Mouse (Mus musculus) gastrocnemius, postnatal 36 days (tissue): ENCODE results near the gene Efcab2. TPM values are rescaled to one million over a fixed set of nuclear protein-coding genes. Genes with fewer than 3 reads are reported as not detected.

ENCODE experiments used
- DNase-seq, 2 experiments: peaks; one replicate each; pipeline ENCODE4 v3.0.0; 2022
- intact Hi-C: fragments of 180-260 bp; cut with DNase I; formaldehyde crosslinking; loops from one replicate; pipeline ENCODE4 v1.15.1; 2025
- total RNA-seq, 2 experiments: library from RNA; stranded (reverse); gene quantifications; 2 replicates each; pipeline ENCODE4 v1.2.3; 2021

Efcab2 gene
- total RNA-seq, 2 experiments from 2014 or later, result 11.4 to 11.7 TPM

GRCm38 (mm10) chr1:178463712-178464111, 57.8 kb downstream of the Efcab2 start:
- intact Hi-C loops, result no loop called here
- peak; percentile 61 to 62 for DNase-seq

DNA sequence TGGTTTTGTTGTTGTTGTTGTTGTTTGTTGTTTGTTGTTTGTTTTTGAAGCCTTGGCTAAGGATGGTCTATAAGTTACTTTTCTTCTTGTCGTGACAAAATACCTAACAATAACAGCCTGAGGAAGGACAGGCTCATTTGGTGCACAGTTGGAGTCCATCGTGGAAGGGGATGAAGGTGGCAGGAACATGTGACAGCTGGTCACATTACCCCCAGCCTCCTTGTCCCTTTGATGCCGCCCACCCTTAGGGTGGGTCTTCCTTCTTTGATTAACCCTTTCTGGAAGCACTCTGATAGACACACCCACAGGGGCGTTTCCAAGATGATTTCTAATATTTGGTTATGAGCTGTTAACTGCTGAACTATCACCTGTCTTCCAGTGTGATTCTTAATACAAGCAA, 58.3 kb downstream of the Efcab2 start:
- DNase-seq, result no peak
- intact Hi-C loops, result no loop called here

DNA sequence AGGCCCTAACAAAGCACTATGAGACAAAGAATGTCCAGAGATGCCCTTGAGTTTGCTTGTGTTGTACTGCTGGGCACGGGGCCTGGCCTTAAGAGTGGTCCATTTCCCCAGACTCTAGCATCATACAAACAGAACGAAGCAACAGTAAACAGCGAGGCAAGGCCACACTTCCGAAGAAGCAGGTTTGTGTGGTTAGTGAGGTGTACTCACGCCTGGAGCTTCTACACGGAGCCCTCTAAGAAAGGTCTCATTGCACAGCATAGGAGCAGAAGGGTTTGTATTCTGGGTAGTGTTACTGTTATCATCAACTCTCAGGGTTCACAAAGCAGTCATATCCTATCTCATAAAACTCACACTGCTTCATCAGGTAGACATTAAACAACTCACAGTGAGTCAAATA, 61.7 kb downstream of the Efcab2 start:
- intact Hi-C loops, result loop anchor here (5.0 kb wide), 1 partner anchor 325 kb away; no protein-coding TSS in a partner anchor
- no peak for DNase-seq

- intact Hi-C loops, result loop anchor here (5.0 kb wide), 1 partner anchor 326 kb away; no protein-coding TSS in a partner anchor
- DNase-seq, result no peak
Observed at GRCm38 (mm10) chr1:178468280-178468679, 62.4 kb downstream of the Efcab2 start.

DNA sequence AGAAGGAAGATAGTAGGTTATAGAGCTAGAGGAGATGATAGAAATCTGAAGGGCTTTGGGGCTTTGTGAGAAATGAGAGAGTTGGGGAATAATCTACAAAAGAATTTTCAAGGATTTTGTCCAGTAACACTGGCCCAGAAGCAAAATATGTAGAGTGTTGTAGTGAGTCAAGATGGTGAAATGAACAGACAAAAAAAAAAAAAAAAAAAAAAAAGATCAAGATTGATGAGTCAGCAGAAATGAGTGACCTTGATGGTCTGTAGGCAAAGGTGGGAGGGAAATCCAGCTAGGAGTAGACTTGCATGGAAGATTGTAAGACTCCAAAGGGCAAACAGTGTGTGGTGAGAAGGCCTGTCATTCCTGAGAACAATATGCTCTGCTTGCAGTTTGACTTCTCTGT, 78.0 kb downstream of the Efcab2 start:
- intact Hi-C loops, result no loop called here
- DNase-seq, result no peak

GRCm38 (mm10) chr1:178485138-178485867, 79.4 kb downstream of the Efcab2 start:
- no peak for DNase-seq
- intact Hi-C loops, result no loop called here

DNA sequence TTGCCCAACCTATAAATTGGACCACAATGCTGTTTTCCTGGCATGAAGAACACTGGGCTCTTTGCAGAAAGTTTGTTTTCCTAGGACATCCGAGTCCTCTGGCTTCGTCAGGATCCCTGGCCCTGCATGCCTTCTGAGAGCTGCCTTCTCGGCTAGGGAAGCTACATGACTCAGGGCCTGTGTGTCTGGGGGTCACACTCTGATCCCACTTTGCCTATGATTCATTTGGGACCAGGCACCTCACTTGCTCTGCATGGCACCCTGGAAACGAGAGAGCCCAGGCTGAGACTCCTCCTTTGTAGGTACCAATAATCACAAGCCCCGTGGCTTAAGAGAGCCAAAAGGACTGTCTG, 80.0 kb downstream of the Efcab2 start:
- intact Hi-C loops, result no loop called here
- no peak for DNase-seq

DNA sequence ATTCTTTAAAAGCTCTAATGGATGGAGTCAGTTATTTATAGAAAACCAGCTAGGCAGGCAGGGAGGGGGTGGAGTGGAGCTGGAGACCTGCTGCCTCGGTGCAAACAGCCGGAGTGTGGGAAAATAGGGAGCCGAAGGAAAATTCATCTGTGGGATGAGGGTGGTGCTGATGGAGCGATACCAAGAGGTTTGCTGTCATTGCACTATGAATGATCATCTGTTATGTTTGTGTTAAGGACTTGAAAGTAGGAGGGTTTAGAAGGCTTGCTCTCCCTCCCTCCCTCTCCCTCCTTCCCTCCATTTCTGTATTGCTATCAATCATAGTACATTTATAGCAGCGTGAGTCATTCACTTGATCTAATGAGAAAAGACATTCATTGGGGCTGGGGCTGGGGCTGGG, 80.9 kb downstream of the Efcab2 start:
- DNase-seq, result no peak
- intact Hi-C loops, result no loop called here

GRCm38 (mm10) chr1:178489127-178489526, 83.2 kb downstream of the Efcab2 start:
- intact Hi-C loops, result no loop called here

GRCm38 (mm10) chr1:178491733-178492132, 85.8 kb downstream of the Efcab2 start:
- intact Hi-C loops, result no loop called here
- no peak for DNase-seq

More at GRCm38 (mm10) chr1:178489127-178489526, 83.2 kb downstream of the Efcab2 start:
- DNase-seq, result no peak

DNA sequence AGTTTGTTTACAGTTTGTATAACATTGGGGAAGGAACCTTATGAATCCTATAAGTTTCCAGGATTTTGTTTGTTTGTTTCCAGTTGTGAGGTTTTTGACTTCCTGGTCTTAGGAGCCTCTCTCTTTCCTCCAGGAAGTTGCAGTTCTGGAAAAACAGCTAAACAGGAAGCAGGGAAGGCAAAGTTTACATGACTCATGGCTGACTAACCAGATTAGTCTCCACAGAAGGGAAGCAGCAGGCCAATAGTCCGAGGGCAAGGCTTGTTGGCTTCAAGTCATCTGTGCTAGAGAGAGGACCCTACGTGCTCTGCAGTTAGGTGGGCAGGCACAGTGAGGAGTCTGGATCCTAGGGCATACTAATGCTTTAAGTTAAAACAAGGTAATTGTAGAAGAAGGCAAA, 86.6 kb downstream of the Efcab2 start:
- no peak for DNase-seq
- intact Hi-C loops, result no loop called here

DNA sequence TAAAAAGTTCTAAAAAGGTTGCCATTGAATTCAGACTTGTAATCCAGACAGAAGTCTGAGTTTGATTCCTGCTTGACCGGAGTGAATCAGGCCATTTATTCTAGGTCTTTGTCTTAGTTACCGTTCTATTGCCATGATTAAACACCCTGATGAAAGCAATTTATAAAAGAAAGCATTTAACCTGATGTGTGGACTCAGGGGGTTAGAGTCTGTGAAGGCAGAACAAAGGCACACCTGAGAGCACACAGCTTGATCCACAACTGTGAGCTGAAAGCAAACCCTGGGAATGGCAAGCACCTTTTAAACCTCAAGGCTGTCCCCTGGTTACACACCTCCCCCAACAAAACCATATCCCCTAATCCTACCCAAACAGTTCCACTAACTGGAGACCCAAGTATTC, 90.3 kb downstream of the Efcab2 start:
- DNase-seq, result no peak
- intact Hi-C loops, result no loop called here

DNA sequence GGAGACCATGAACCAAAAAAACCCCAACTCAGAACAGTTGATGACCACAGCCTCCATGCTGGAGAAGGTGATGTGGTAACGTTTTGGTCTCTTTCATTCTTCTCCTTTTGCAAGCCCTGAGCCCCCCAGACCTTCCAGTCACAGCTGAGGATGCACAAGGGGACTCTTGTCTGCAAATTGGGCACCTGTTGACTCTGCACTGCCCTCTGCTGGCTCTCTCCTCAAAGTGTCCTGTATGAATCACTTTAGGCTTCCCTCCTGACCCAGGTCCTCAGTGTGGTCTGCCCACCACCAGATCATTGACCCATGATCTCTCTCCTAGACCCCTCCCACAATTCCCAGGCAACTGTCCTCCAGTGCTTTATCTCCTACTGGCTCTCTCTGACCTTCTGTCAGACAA, 91.0 kb downstream of the Efcab2 start:
- DNase-seq, result no peak
- intact Hi-C loops, result no loop called here

- DNase-seq, result no peak
- intact Hi-C loops, result no loop called here
Observed at GRCm38 (mm10) chr1:178506938-178507337, 101.1 kb downstream of the Efcab2 start.

DNA sequence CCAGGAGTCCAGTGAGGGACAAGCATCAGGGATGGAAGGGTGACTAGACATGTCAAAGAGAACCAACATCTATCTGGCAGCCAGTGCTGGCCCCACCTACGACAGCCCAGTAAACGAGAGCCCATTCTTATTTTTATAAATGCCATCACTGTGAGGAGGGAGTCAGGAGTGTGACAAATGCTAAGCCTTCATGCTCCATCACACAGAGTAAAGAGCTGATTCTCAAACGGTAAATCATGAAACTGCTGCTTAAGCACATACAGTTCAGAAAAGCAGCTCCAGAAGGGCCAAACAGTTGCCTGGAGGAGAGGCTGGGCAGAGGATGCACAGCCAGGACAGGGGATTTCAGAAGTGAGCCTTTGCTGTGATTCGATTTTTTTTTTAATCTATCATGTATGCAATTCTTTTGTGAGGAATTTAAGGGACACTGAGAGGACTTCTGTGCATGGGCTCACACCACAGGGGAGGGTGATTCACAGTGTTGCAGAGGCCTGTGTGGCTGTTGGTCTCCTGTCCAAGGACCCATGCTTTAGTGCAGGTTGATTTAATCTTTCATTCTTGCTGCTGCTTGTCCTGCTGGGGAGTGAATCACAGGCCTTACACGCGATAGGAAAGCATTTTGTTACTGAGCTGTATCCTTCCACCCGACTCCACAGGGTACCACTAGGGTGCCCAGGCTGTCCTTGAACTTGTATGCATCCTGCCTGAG, 106.6 kb downstream of the Efcab2 start:
- intact Hi-C loops, result no loop called here
- no peak for DNase-seq

- DNase-seq, result no peak
- intact Hi-C loops, result no loop called here
Observed at GRCm38 (mm10) chr1:178513954-178514353, 108.1 kb downstream of the Efcab2 start.

DNA sequence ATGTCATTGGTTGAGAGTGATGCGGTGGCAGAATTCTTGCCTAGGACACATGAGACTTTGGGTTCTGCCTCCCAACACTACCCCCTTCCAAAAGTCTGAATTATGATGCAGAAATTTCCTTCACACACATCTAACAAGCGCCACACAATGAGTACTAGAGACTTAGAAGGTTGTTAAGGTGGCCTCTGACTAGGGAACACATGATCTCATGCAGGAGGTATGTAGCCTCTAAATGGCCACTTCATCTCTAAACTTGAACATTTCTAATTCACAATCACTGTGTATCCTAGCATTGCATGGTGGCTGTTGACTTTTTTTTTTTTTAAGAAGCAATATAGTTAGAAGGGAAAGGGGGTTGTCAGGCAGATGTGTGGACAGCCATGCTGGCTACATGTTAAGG, 110.0 kb downstream of the Efcab2 start:
- intact Hi-C loops, result no loop called here
- no peak for DNase-seq

DNA sequence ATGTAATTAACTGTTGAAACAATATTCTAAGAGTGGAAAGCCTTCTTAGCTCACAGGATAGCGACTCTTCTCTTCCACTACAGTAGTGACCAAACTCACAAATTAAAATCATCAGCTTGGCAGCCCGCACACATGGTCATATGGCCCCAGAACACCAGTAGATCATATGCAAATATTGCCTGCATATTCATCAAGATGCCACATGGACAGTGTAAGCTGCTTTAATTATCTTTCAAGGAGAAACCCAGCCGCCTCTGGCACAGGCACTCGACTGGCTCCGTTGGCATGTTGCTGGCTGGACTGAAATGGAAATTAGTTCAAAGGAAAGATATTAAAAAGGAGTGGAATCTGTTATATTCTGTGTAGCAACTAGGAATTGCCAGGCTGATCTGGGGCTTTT, 116.5 kb downstream of the Efcab2 start:
- intact Hi-C loops, result no loop called here
- DNase-seq, result no peak

DNA sequence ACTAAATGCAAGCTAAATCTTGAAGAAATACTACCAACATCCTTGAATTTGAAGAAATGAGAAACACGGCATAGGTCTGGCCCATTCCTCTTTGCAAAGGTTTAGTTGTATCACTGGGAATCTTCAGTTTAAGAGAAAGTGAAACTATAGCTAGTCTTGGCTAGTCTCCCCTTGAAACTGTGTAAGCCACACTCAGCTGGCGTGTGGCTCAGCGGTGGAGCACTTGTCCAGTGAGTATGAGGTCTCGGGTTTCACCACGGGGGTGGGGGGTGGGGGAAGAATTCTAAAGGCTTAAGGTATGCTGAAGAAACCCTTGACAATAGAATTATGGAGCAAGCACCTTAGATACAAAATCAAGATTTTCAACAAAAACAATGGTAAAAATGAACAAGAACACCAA, 117.3 kb downstream of the Efcab2 start:
- intact Hi-C loops, result no loop called here
- no peak for DNase-seq

DNA sequence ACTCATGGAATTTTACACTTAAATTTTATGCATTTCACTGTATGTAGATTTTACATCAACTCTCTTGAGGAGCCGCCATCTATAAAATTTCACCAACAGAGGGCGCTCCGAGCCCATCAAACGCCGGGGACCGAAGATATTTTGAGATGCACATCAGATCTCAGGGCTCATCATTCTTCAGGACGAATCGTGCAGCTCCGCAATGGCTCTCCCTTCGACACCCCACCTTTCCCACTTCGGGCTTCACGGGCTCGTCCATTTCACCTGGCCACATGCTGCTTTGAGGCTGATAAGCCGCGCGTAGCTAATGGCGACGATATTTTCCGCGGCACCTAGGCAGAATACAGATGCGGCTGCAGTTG, 121.3 kb downstream of the Efcab2 start:
- intact Hi-C loops, result loop anchor here (5.0 kb wide), 2 partner anchors 435 to 705 kb away; no protein-coding TSS in a partner anchor
- peak; percentile 28 to 52 for DNase-seq

DNA sequence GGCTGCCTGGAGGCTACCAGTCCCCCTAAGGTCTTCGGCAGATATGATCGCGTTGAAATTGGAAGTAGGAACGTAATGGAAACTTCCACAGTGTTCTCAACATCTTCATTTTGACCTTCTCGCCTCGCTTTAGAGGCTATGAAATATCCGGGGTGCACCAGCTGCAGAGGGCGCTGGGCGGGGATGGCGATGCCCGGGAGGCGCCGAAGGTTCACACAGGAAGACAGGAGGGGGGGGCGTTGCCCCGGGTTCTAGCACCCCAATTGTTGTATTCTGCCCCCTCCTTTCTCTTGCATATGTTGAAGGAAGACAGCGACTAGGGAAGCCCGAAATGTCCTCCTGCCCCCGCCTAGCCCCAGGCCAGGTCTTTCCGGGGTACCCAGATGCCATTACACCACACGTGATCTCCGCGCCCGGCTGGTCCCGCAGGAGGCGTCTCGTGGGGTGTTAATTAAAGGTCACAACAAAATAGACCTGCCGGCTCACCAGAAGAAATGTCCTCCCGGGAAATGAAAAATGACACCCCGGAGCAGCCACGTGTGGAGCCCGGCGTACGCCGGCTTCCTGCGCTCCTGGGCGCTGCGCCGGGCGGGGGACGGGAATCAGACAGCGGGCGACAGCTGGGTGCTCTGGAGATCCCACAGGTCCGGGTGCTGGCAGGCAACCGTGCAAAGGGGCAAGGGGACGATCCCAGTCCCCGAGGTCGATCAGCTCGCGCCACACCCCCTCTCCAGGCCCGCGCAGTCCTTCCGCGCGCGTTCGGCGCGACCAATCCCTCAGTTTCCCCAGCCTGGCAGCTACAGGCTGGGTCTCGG, 121.9 kb downstream of the Efcab2 start:
- peak in 1 of 2 experiments; percentile 27 for DNase-seq

More for the DNA sequence above, 121.9 kb downstream of the Efcab2 start:
- intact Hi-C loops, result loop anchor here (5.0 kb wide), 2 partner anchors 435 to 705 kb away; no protein-coding TSS in a partner anchor
